Mouse (Mus musculus): ENCODE measurements around the gene Tut1. TPM values are rescaled to one million over a fixed set of nuclear protein-coding genes. Genes with fewer than 3 reads are reported as not detected.
A peak's percentile ranks its signal among the peaks of the same experiment; 100 is the strongest.

Gene Tut1
- polyA plus RNA-seq, 1 experiment: 24.9 TPM

DNA sequence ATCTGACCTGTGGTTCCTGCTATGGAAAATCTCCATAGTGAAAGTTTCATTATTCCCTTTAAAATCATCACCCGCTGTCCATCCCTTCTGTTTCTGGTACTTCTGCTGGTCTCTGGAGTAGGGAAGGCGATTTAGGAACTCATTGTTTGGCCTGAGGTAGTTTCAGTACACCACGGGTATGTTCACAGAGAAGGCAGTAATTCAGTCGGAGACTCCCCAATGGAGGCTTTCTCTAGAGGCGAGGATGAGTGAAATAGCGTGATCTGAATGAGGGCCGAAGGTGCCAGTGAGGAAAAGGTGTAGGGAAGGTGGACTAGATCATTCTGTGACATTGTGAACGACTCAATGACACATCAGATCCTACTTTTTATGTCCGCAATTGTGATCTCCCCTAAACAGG is 524 bp downstream of the Tut1 start:
- Histone ChIP-seq H3K27me3 (ENCODE audit: control insufficient read depth, insufficient read depth, insufficient read length) (no peaks in the 10 kb centered on the region), H3K36me3 (ENCODE audit: control insufficient read depth, insufficient read depth) (peaks cover 37% of the 10 kb centered on the region), H3K4me3 (peak overlapping the region; percentile 80), H3K4me2 (ENCODE audit: low read depth) (peak overlapping the region; percentile 96), H3K79me2 (ENCODE audit: control insufficient read depth, insufficient read depth) (peaks cover 35% of the 10 kb centered on the region), H3ac (ENCODE audit: control insufficient read depth, insufficient read length) (peak overlapping the region; percentile 41)
- TF ChIP-seq CEBPB (IDR thresholded peaks at IDR 0.05; ENCODE audit: insufficient read depth, poor library complexity, severe bottlenecking) (no peak), MYOD1 (IDR thresholded peaks at IDR 0.05; ENCODE audit: control insufficient read depth in 1 of 3, insufficient read length in 2 of 3, low read depth in 2 of 3) (no peak), USF1 (IDR thresholded peaks at IDR 0.05; ENCODE audit: low read depth) (no peak), REST (IDR thresholded peaks at IDR 0.05; ENCODE audit: insufficient read depth, insufficient read length) (no peak), SRF (IDR thresholded peaks at IDR 0.05; ENCODE audit: control insufficient read depth, insufficient read length, low read depth) (no peak), POLR2AphosphoS2 (IDR thresholded peaks at IDR 0.05; ENCODE audit: insufficient read length, low read depth) (no peak), TCF12 (IDR thresholded peaks at IDR 0.05; ENCODE audit: insufficient read depth, poor library complexity, severe bottlenecking) (no peak), POLR2A (IDR thresholded peaks at IDR 0.05; ENCODE audit: insufficient read length, low read depth) (no peak), MYOG (IDR thresholded peaks at IDR 0.05; ENCODE audit: control insufficient read depth in 1 of 3, insufficient read depth in 1 of 3, insufficient read length in 2 of 3, low read depth in 2 of 3) (no peak), TCF3 (IDR thresholded peaks at IDR 0.05; ENCODE audit: insufficient read length, low read depth) (no peak), E2F4 (IDR thresholded peaks at IDR 0.05; ENCODE audit: insufficient read depth) (no peak)

DNA sequence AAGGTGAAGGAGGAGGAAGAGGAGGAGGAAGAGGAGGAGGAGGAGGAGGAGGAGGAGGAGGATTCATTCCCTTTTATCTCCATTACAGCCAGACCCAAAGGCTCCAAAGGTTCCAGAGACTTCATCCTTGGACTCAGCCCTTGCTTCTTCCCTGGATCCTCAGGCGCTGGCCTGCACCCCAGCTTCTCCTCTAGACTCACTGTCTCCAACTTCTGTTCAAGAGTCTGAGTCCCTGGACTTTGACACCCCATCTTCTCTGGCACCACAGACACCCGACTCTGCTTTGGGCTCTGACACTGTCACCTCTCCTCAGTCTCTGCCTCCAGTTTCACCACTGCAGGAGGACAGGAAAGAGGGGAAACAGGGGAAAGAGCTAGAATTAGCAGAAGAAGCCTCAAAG is 8.6 kb downstream of the Tut1 start:
- TF ChIP-seq POLR2AphosphoS2 (IDR thresholded peaks at IDR 0.05; ENCODE audit: insufficient read length, low read depth) (no peak), POLR2A (IDR thresholded peaks at IDR 0.05; ENCODE audit: insufficient read length, low read depth) (no peak), MAX (IDR thresholded peaks at IDR 0.05; ENCODE audit: low read depth) (no peak)
- H3ac ChIP-seq (ENCODE audit: control insufficient read depth, insufficient read length): no peak overlapping the region
- no peak overlapping the region for H3K4me3 ChIP-seq
- peaks cover 11% of the 10 kb centered on the region for H3K79me2 ChIP-seq (ENCODE audit: control insufficient read depth, insufficient read depth)
- H3K36me3 ChIP-seq (ENCODE audit: control insufficient read depth, insufficient read depth): peaks cover 42% of the 10 kb centered on the region
- H3K4me2 ChIP-seq (ENCODE audit: low read depth): no peak overlapping the region
- no peaks in the 10 kb centered on the region for H3K27me3 ChIP-seq (ENCODE audit: control insufficient read depth, insufficient read depth, insufficient read length)

DNA sequence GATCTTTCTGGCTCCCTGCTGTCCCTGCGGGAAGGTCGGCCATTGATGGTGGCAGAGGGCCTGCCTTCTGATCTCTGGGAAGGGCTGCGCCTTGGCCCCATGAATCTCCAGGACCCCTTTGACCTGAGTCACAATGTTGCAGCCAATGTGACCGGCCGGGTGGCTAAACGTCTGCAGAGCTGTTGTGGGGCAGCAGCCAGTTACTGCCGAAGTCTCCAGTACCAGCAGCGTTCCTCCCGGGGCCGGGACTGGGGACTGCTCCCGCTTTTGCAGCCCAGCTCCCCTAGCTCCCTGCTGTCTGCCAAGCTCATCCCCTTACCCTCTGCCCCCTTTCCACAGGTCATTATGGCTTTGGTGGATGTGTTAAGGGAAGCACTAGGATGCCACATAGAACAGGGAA is 11.4 kb downstream of the Tut1 start:
- TF ChIP-seq POLR2AphosphoS2 (IDR thresholded peaks at IDR 0.05; ENCODE audit: insufficient read length, low read depth): no peak
- no peak for TF ChIP-seq E2F4 (IDR thresholded peaks at IDR 0.05; ENCODE audit: insufficient read depth)
- TF ChIP-seq POLR2A (IDR thresholded peaks at IDR 0.05; ENCODE audit: insufficient read length, low read depth): no peak
- no peak for TF ChIP-seq USF1 (IDR thresholded peaks at IDR 0.05; ENCODE audit: low read depth)
- no peak for TF ChIP-seq MAX (IDR thresholded peaks at IDR 0.05; ENCODE audit: low read depth)
- TF ChIP-seq REST (IDR thresholded peaks at IDR 0.05; ENCODE audit: insufficient read depth, insufficient read length): no peak
- TF ChIP-seq SRF (IDR thresholded peaks at IDR 0.05; ENCODE audit: control insufficient read depth, insufficient read length, low read depth): no peak
- TF ChIP-seq CEBPB (IDR thresholded peaks at IDR 0.05; ENCODE audit: insufficient read depth, poor library complexity, severe bottlenecking): no peak
- no peak for TF ChIP-seq MYOD1 (IDR thresholded peaks at IDR 0.05; ENCODE audit: control insufficient read depth in 1 of 3, insufficient read length in 2 of 3, low read depth in 2 of 3)
- TF ChIP-seq TCF12 (IDR thresholded peaks at IDR 0.05; ENCODE audit: insufficient read depth, poor library complexity, severe bottlenecking): no peak
- TF ChIP-seq MYOG (IDR thresholded peaks at IDR 0.05; ENCODE audit: control insufficient read depth in 1 of 3, insufficient read depth in 1 of 3, insufficient read length in 2 of 3, low read depth in 2 of 3): no peak
- no peak for TF ChIP-seq TCF3 (IDR thresholded peaks at IDR 0.05; ENCODE audit: insufficient read length, low read depth)
- Histone ChIP-seq H3K4me2 (ENCODE audit: low read depth) (peak overlapping the region; percentile 87), H3ac (ENCODE audit: control insufficient read depth, insufficient read length) (no peak overlapping the region), H3K79me2 (ENCODE audit: control insufficient read depth, insufficient read depth) (peaks cover 35% of the 10 kb centered on the region), H3K36me3 (ENCODE audit: control insufficient read depth, insufficient read depth) (peaks cover 43% of the 10 kb centered on the region), H3K4me3 (no peak overlapping the region), H3K27me3 (ENCODE audit: control insufficient read depth, insufficient read depth, insufficient read length) (no peaks in the 10 kb centered on the region)

DNA sequence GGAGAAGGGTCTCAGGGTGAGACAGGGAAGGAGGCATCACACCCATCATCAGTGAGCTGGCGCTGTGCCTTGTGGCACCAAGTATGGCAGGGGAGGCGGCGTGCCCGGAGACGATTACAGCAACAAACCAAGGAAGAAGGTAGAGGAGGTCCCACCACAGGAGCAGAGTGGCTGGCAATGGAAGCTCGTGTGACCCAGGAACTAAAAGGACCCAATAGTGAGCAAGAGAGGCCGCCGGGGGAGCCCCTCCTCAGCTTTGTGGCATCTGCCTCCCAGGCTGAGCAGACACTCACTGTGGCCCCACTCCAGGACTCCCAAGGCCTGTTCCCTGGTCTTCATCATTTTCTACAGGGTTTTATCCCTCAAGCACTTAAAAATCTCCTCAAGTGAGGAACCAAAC is 12.1 kb downstream of the Tut1 start:
- Histone ChIP-seq H3K36me3 (ENCODE audit: control insufficient read depth, insufficient read depth) (peaks cover 44% of the 10 kb centered on the region), H3K4me2 (ENCODE audit: low read depth) (peak overlapping the region; percentile 87), H3K27me3 (ENCODE audit: control insufficient read depth, insufficient read depth, insufficient read length) (no peaks in the 10 kb centered on the region), H3K4me3 (peak overlapping the region; percentile 97), H3ac (ENCODE audit: control insufficient read depth, insufficient read length) (no peak overlapping the region), H3K79me2 (ENCODE audit: control insufficient read depth, insufficient read depth) (peaks cover 42% of the 10 kb centered on the region)
- no peak for TF ChIP-seq USF1 (IDR thresholded peaks at IDR 0.05; ENCODE audit: low read depth)
- TF ChIP-seq POLR2AphosphoS2 (IDR thresholded peaks at IDR 0.05; ENCODE audit: insufficient read length, low read depth): peak; percentile 63

DNA sequence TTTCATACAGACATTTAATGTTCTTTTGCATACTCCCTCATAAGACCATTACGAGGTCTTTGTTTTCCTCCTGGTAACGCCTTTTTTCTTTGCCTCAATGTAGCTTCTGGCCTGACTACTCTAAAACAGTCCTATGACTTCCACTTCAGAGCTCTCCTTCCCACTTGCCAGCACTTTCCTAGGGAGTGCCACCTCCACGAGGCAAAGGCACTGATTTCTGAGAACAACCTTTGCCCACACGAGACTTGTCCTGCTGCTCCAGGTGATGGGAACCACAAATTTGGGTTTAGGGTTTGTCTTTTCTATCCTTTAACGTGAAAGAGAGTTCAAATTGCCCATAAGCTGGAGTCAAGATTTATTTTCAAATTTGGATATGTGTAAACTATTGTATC is 12.5 kb downstream of the Tut1 start:
- Histone ChIP-seq H3ac (ENCODE audit: control insufficient read depth, insufficient read length) (peak overlapping the region; percentile 73), H3K4me3 (peak overlapping the region; percentile 97), H3K79me2 (ENCODE audit: control insufficient read depth, insufficient read depth) (peaks cover 46% of the 10 kb centered on the region), H3K27me3 (ENCODE audit: control insufficient read depth, insufficient read depth, insufficient read length) (no peaks in the 10 kb centered on the region), H3K4me2 (ENCODE audit: low read depth) (peak overlapping the region; percentile 87), H3K36me3 (ENCODE audit: control insufficient read depth, insufficient read depth) (peaks cover 44% of the 10 kb centered on the region)
- TF ChIP-seq MYOG (IDR thresholded peaks at IDR 0.05; ENCODE audit: control insufficient read depth in 1 of 3, insufficient read depth in 1 of 3, insufficient read length in 2 of 3, low read depth in 2 of 3) (no peak), POLR2AphosphoS2 (IDR thresholded peaks at IDR 0.05; ENCODE audit: insufficient read length, low read depth) (no peak), SRF (IDR thresholded peaks at IDR 0.05; ENCODE audit: control insufficient read depth, insufficient read length, low read depth) (no peak), USF1 (IDR thresholded peaks at IDR 0.05; ENCODE audit: low read depth) (no peak), REST (IDR thresholded peaks at IDR 0.05; ENCODE audit: insufficient read depth, insufficient read length) (no peak), TCF3 (IDR thresholded peaks at IDR 0.05; ENCODE audit: insufficient read length, low read depth) (no peak), MAX (IDR thresholded peaks at IDR 0.05; ENCODE audit: low read depth) (no peak), POLR2A (IDR thresholded peaks at IDR 0.05; ENCODE audit: insufficient read length, low read depth) (no peak), TCF12 (IDR thresholded peaks at IDR 0.05; ENCODE audit: insufficient read depth, poor library complexity, severe bottlenecking) (no peak), E2F4 (IDR thresholded peaks at IDR 0.05; ENCODE audit: insufficient read depth) (no peak), MYOD1 (IDR thresholded peaks at IDR 0.05; ENCODE audit: control insufficient read depth in 1 of 3, insufficient read length in 2 of 3, low read depth in 2 of 3) (no peak), CEBPB (IDR thresholded peaks at IDR 0.05; ENCODE audit: insufficient read depth, poor library complexity, severe bottlenecking) (no peak)
